Mouse (Mus musculus) forebrain, postnatal 0 days (tissue): Measurements from ENCODE around the gene Fam187b. TPM values are rescaled to one million over a fixed set of nuclear protein-coding genes. Genes with fewer than 3 reads are reported as not detected.

Experiments
- ATAC-seq: fragments of 200-750 bp; cut with Nextera tagmentation; 2 replicates; pipeline ENCODE4 v1.8.0; 2017; ENCODE audit warnings: mild to moderate bottlenecking, moderate library complexity
- DNase-seq: peaks from one replicate; pipeline ENCODE4 v3.0.0-alpha.2; 2015
- H3K27ac ChIP-seq: fragments of 300-500 bp; sonication (generic); 2 replicates; pipeline ENCODE4 v1.5.1; 2014; ENCODE audit warnings: low read depth, mild to moderate bottlenecking, antibody characterized with exemption, low read length, moderate library complexity, mixed read lengths
- H3K27me3 ChIP-seq: fragments of 300-500 bp; sonication (generic); 2 replicates; pipeline ENCODE4 v1.6.1; 2014; ENCODE audit warnings: mild to moderate bottlenecking, low read length, mixed read lengths; ENCODE audit not compliant: insufficient read depth
- H3K36me3 ChIP-seq: fragments of 300-500 bp; sonication (generic); 2 replicates; pipeline ENCODE4 v1.6.1; 2014; ENCODE audit warnings: mild to moderate bottlenecking, moderate library complexity; ENCODE audit not compliant: insufficient read depth
- H3K4me1 ChIP-seq: fragments of 300-500 bp; sonication (generic); 2 replicates; pipeline ENCODE4 v1.6.1; 2014; ENCODE audit warnings: antibody characterized with exemption; ENCODE audit not compliant: insufficient read depth
- H3K4me2 ChIP-seq: fragments of 300-500 bp; sonication (generic); 2 replicates; pipeline ENCODE4 v1.6.1; 2014; ENCODE audit warnings: low read depth, mild to moderate bottlenecking, moderate library complexity
- H3K4me3 ChIP-seq: fragments of 300-500 bp; sonication (generic); 2 replicates; pipeline ENCODE4 v1.5.1; 2014; ENCODE audit warnings: low read depth, low read length, mixed read lengths
- H3K9ac ChIP-seq: fragments of 300-500 bp; sonication (generic); 2 replicates; pipeline ENCODE4 v1.6.1; 2014; ENCODE audit warnings: mild to moderate bottlenecking
- H3K9me3 ChIP-seq: fragments of 300-500 bp; sonication (generic); 2 replicates; pipeline ENCODE4 v1.6.1; 2016; ENCODE audit warnings: low read length
- CTCF ChIP-seq: sonication (generic); IDR thresholded peaks from 2 replicates; pipeline ENCODE4 v1.5.1; 2016; ENCODE audit warnings: antibody characterized with exemption, control low read depth, low read depth
- WGBS: fragments of 180-500 bp; shearing (Covaris S2); extraction: QIAGEN DNeasy Blood & Tissue Kit; methylation state at CpG from one replicate; pipeline ENCODE4 v1.1.7; 2014; 5-methylcytosine and 5-hydroxymethylcytosine counted together
- polyA plus RNA-seq: library from polyadenylated mRNA; unstranded; fragments of >200 nt; fragmentation: Nextera tagmentation; extraction: Ambion mirVana; gene quantifications from 2 replicates; pipeline ENCODE4 v1.2.1, GENCODE M21; 2015
- total RNA-seq: library from RNA; depleted of rRNA; stranded (reverse); fragments of >200 nt; gene quantifications from 2 replicates; pipeline ENCODE4 v1.2.3, GENCODE M21; 2014

Fam187b gene
- total and polyA plus RNA-seq, 2 experiments from 2014 or later: 0.48 to 0.50 TPM

DNA sequence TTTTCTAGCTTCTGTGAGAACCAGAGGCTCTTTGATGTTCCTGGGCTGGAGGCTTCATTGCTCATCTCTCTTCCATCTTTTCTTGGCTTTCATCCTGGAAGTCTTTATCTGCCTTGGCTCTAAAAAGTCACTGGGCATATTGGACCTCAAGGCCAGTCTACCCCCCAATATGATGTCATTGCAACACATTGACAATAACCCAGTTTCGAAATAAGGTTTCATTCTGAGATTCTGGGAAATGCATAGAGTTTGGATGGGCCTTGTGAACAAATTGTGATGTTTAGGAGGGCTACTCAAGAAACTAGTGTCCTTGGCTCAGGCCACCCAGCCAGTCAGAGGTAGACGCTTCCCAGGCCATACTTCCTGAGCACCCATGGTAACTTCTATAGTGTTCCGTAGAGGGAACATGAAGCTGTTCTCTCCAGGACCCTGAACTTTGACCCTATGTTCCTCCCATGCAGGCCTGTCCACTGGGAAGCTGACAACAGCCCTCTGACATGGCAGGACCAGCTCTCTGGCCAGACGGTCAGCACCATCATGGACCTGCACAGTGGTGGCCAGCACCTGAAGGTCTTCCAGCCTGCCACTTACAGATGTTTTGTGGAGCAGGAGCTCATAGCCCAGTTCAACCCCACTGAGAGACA lies 15.1 kb downstream of the Fam187b start:
- Histone ChIP-seq H3K9ac (no peak overlapping the region), H3K36me3 (no peaks in the 10 kb centered on the region), H3K27me3 (no peaks in the 10 kb centered on the region), H3K9me3 (no peaks in the 10 kb centered on the region), H3K4me3 (no peak overlapping the region), H3K27ac (no peak overlapping the region), H3K4me1 (no peaks in the 10 kb centered on the region), H3K4me2 (no peak overlapping the region)
- DNase-seq (no peak), ATAC-seq (no peak)
- TF ChIP-seq CTCF: no peak
- WGBS: 90% methylated on average over 4 of the region's 4 CpGs

GRCm38 (mm10) chr7:30992148-30992547 lies 18.6 kb downstream of the Fam187b start:
- no peak for TF ChIP-seq CTCF
- H3K27me3 ChIP-seq: no peaks in the 10 kb centered on the region
- no peak overlapping the region for H3K4me3 ChIP-seq
- no peaks in the 10 kb centered on the region for H3K36me3 ChIP-seq
- DNase-seq: no peak
- no peak for ATAC-seq
- no peak overlapping the region for H3K4me2 ChIP-seq
- H3K4me1 ChIP-seq: no peaks in the 10 kb centered on the region
- WGBS: 83% methylated on average over 5 of the region's 5 CpGs
- H3K9me3 ChIP-seq: no peaks in the 10 kb centered on the region
- H3K27ac ChIP-seq: no peak overlapping the region
- no peak overlapping the region for H3K9ac ChIP-seq

GRCm38 (mm10) chr7:30993986-30994385 lies 20.4 kb downstream of the Fam187b start:
- Histone ChIP-seq H3K27ac (no peak overlapping the region), H3K4me2 (no peak overlapping the region), H3K9ac (no peak overlapping the region), H3K9me3 (no peaks in the 10 kb centered on the region), H3K4me1 (no peaks in the 10 kb centered on the region), H3K4me3 (no peak overlapping the region), H3K27me3 (no peaks in the 10 kb centered on the region), H3K36me3 (no peaks in the 10 kb centered on the region)
- WGBS: 72% methylated on average over 5 of the region's 5 CpGs
- DNase-seq (no peak), ATAC-seq (no peak)
- no peak for TF ChIP-seq CTCF

DNA sequence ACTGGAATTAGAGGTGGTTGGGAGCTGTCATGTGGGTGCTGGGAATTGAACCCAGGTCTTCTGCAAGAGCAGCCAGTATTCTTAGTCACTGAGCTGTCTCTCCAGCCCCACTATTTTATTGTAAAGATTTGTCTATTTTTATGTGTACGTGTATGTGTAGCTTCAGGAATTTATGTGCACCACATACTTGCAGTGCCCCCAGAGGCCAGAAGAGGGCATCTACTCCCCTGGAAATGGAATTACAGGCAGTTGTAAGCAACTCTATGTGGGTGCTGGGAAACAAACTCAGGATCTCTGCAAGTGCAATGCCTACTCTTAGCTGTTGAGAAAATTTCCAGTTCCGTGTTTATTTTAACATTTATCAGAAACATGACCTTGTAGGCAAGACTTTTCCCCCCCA lies 22.9 kb downstream of the Fam187b start:
- DNase-seq (no peak), ATAC-seq (no peak)
- Histone ChIP-seq H3K36me3 (no peaks in the 10 kb centered on the region), H3K27me3 (no peaks in the 10 kb centered on the region), H3K4me1 (no peaks in the 10 kb centered on the region), H3K9me3 (no peaks in the 10 kb centered on the region), H3K4me2 (no peak overlapping the region), H3K27ac (no peak overlapping the region), H3K9ac (no peak overlapping the region), H3K4me3 (no peak overlapping the region)
- 92% methylated on average over 2 of the region's 2 CpGs for WGBS
- no peak for TF ChIP-seq CTCF

DNA sequence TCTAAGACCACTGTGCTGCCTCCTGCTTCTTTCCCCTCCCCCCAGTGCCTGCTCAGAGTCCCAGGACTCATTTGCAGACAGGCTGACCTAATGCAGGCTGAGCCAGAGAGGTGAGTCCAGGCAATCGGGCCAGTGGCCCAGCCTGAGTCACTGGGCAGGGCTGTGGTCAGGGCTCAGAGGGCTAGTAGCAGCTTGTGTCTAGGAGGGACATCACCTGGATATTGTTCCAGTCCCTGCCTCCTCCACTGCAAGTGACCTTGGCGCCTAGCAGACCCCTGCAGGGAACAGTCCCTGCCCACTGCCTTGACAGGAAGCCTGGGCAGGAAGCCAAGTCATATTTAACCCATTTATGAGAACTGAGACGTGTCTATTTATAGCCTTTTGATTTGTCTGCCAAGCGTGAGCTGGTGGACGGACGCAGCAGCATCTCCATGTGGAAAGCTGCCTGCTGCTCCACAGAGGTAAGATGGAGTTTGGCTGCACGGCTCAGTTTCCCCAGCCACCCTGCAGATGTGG lies 27.0 kb downstream of the Fam187b start:
- Histone ChIP-seq H3K36me3 (no peaks in the 10 kb centered on the region), H3K27me3 (no peaks in the 10 kb centered on the region), H3K9me3 (no peaks in the 10 kb centered on the region), H3K4me2 (no peak overlapping the region), H3K4me1 (no peaks in the 10 kb centered on the region), H3K9ac (no peak overlapping the region), H3K27ac (no peak overlapping the region), H3K4me3 (no peak overlapping the region)
- DNase-seq: peak; percentile 45
- no peak for TF ChIP-seq CTCF
- ATAC-seq: peak; percentile 25; the same call in 1 of the 2 replicates
- WGBS: 31% methylated on average over 7 of the region's 7 CpGs

GRCm38 (mm10) chr7:31002650-31003049 lies 29.1 kb downstream of the Fam187b start:
- H3K4me1 ChIP-seq: no peaks in the 10 kb centered on the region
- DNase-seq (no peak), ATAC-seq (no peak)
- H3K4me3 ChIP-seq: no peak overlapping the region
- 81% methylated on average over 8 of the region's 8 CpGs for WGBS
- no peak overlapping the region for H3K27ac ChIP-seq
- no peak overlapping the region for H3K9ac ChIP-seq
- H3K36me3 ChIP-seq: no peaks in the 10 kb centered on the region
- H3K4me2 ChIP-seq: no peak overlapping the region
- no peak for TF ChIP-seq CTCF
- no peaks in the 10 kb centered on the region for H3K9me3 ChIP-seq
- H3K27me3 ChIP-seq: no peaks in the 10 kb centered on the region; the same call in 1 of the 2 replicates

DNA sequence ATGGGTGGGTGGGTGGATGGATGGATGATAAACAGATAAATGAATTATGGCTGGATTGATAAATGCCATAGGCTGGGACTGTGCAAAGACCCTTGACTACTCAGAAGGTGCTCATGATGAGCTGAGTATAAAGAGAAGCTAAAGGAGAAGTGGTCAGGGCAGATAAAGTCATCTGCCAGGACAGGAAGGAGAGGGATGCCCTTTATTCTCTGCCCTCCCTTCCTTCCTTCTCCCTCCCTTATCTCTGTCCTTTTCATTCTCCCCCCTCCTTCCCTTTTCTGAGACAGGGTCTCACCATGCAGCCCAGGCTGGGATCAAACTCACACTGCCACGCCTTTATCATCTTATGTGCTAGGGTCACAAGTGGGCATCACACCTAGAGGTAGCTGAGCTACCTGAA lies 34.2 kb downstream of the Fam187b start:
- Histone ChIP-seq H3K4me1 (no peaks in the 10 kb centered on the region), H3K27ac (no peak overlapping the region), H3K4me2 (no peak overlapping the region), H3K9ac (no peak overlapping the region), H3K27me3 (no peaks in the 10 kb centered on the region; the same call in 1 of the 2 replicates), H3K4me3 (no peak overlapping the region), H3K9me3 (no peaks in the 10 kb centered on the region), H3K36me3 (no peaks in the 10 kb centered on the region)
- 82% methylated on average over 1 of the region's 1 CpGs for WGBS
- ATAC-seq: no peak
- no peak for TF ChIP-seq CTCF
- no peak for DNase-seq
